Mouse (Mus musculus): ENCODE results near the gene Zbtb48.

GRCm38 (mm10) chr4:152032922-152033321 lies 5.5 kb upstream of the Zbtb48 start:
- TF ChIP-seq POLR2AphosphoS2 (IDR thresholded peaks at IDR 0.05; ENCODE audit: insufficient read length, low read depth) (no peak), USF1 (IDR thresholded peaks at IDR 0.05; ENCODE audit: low read depth) (no peak), MAX (IDR thresholded peaks at IDR 0.05; ENCODE audit: low read depth) (no peak), TCF12 (IDR thresholded peaks at IDR 0.05; ENCODE audit: insufficient read depth, poor library complexity, severe bottlenecking) (no peak), POLR2A (IDR thresholded peaks at IDR 0.05; ENCODE audit: insufficient read length, low read depth) (no peak), MYOG (IDR thresholded peaks at IDR 0.05; ENCODE audit: control insufficient read depth in 1 of 3, insufficient read depth in 1 of 3, insufficient read length in 2 of 3, low read depth in 2 of 3) (no peak), E2F4 (IDR thresholded peaks at IDR 0.05; ENCODE audit: insufficient read depth) (no peak), MYOD1 (IDR thresholded peaks at IDR 0.05; ENCODE audit: control insufficient read depth in 1 of 3, insufficient read length in 2 of 3, low read depth in 2 of 3) (no peak), CEBPB (IDR thresholded peaks at IDR 0.05; ENCODE audit: insufficient read depth, poor library complexity, severe bottlenecking) (no peak), REST (IDR thresholded peaks at IDR 0.05; ENCODE audit: insufficient read depth, insufficient read length) (no peak)

Data from myocyte (in vitro differentiated cells).